ENCODE assay signal across 10 mouse cellular contexts in the genomic region with DNA sequence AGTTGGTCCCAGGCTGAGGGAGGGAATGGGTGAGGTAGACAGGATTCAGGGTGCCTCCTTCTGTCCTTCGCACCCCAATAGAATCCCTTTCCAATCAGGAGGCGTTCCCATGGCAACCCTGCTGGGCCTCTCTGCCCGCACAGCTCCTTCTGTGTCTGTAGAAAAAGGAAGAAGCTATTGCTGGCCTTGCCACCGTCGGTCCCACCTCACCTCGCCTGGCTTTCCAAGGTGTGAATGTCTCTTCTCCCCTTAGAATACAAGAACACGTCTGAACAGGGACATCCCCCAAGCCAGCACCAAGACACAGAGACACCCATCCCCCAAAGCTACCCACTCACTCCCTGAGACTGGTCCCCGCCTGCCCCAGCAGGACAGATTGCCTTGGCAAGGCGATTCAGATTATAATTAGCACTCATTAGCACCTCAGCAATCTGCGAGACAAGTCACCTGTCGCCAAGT. TPM values are rescaled to one million over a fixed set of nuclear protein-coding genes. Genes with fewer than 3 reads are reported as not detected.
A peak's percentile ranks its signal among the peaks of the same experiment; 100 is the strongest.
DNase-seq lines count a peak whose midpoint lies in the region; ATAC-seq lines count a peak whose summit lies in the region.
"Had no signal": no experiment of that assay in that cellular context is flagged by ENCODE, and none has a peak within 500 bp of the region (broad histone marks: within the 10 kb centered on the region; RNA-seq: fewer than 3 reads in every experiment).

No protein-coding gene starts in this region.

- no peaks in the 10 kb centered on the region for H3K27me3 ChIP-seq in forebrain, embryonic 15.5 days
- no peaks in the 10 kb centered on the region for H3K27me3 ChIP-seq in midbrain, embryonic 15.5 days (replicated peaks)
- H3K27me3 ChIP-seq in liver, embryonic 11.5 days (replicated peaks; ENCODE audit: control insufficient read depth, insufficient read depth, low read length) = peaks cover 19% of the 10 kb centered on the region

- peaks cover 67% of the 10 kb centered on the region for H3K4me1 ChIP-seq in forebrain, embryonic 15.5 days
- peaks cover 32% of the 10 kb centered on the region for H3K4me1 ChIP-seq in midbrain, embryonic 15.5 days
- no peaks in the 10 kb centered on the region for H3K4me1 ChIP-seq in liver, embryonic 11.5 days (replicated peaks; ENCODE audit: control insufficient read depth, insufficient read depth, low read length)

- H3K9ac ChIP-seq in forebrain, embryonic 15.5 days (replicated peaks) = no peak overlapping the region
- H3K9ac ChIP-seq in midbrain, embryonic 15.5 days = no peak overlapping the region
- no peak overlapping the region for H3K9ac ChIP-seq in liver, embryonic 11.5 days (ENCODE audit: low read depth, low read length)

- 3% methylated on average over 11 of the region's 11 CpGs for WGBS in forebrain, embryonic 15.5 days
- 7% methylated on average over 11 of the region's 11 CpGs for WGBS in midbrain, embryonic 15.5 days
- 10% methylated on average over 10 of the region's 11 CpGs for WGBS in liver, embryonic 11.5 days

- H3K9me3 ChIP-seq in forebrain, embryonic 15.5 days = no peaks in the 10 kb centered on the region
- no peaks in the 10 kb centered on the region for H3K9me3 ChIP-seq in midbrain, embryonic 15.5 days
- H3K9me3 ChIP-seq in liver, embryonic 11.5 days (ENCODE audit: control insufficient read depth, low read length) = no peaks in the 10 kb centered on the region

- peak overlapping the region; percentile 95 for H3K27ac ChIP-seq in forebrain, embryonic 15.5 days (replicated peaks)
- peak overlapping the region; percentile 60 for H3K27ac ChIP-seq in midbrain, embryonic 15.5 days
- no peak overlapping the region for H3K27ac ChIP-seq in liver, embryonic 11.5 days (ENCODE audit: low read depth, low read length)

- no peaks in the 10 kb centered on the region for H3K36me3 ChIP-seq in forebrain, embryonic 15.5 days
- H3K36me3 ChIP-seq in midbrain, embryonic 15.5 days (replicated peaks) = no peaks in the 10 kb centered on the region
- H3K36me3 ChIP-seq in liver, embryonic 11.5 days (ENCODE audit: control insufficient read depth, insufficient read depth, low read length) = no peaks in the 10 kb centered on the region

- H3K4me2 ChIP-seq in forebrain, embryonic 15.5 days (replicated peaks) = 0 out of 2 replicates have a peak overlapping the region, but pooled peaks have one; percentile 21
- 0 out of 2 replicates have a peak overlapping the region, but pooled peaks have one; percentile 9 for H3K4me2 ChIP-seq in midbrain, embryonic 15.5 days
- no peak overlapping the region for H3K4me2 ChIP-seq in liver, embryonic 11.5 days

- peak; percentile 90 for ATAC-seq in forebrain, embryonic 15.5 days (replicated peaks)
- ATAC-seq in midbrain, embryonic 15.5 days (replicated peaks) = peak; percentile 57
- ATAC-seq in erythroblast, adult 5-6 weeks (replicated peaks; ENCODE audit: low FRiP score, poor library complexity, severe bottlenecking) = no peak
- no peak for ATAC-seq in liver, embryonic 11.5 days (replicated peaks; ENCODE audit: low FRiP score)

- peak; percentile 18 for DNase-seq in cerebellum, adult 9-11 months
- peak; percentile 51 for DNase-seq in layer of hippocampus, adult 9-10 months (ENCODE audit: low spot score)
- DNase-seq in thymus, postnatal 0 days (ENCODE audit: low spot score) = no peak
- DNase-seq in thymus, adult 18-20 months = no peak
- DNase-seq in liver, embryonic 11.5 days (ENCODE audit: low spot score) = no peak

- H3K4me3 ChIP-seq in forebrain, embryonic 15.5 days = no peak overlapping the region
- H3K4me3 ChIP-seq in midbrain, embryonic 15.5 days = no peak overlapping the region
- no peak overlapping the region for H3K4me3 ChIP-seq in liver, embryonic 11.5 days (ENCODE audit: low read depth, low read length)

RNA-seq across cellular contexts. Expression of a gene that starts 8.8 kb away (rescaled TPM):
- polyA plus RNA-seq in forebrain, embryonic 15.5 days (2015; fragmentation: Nextera tagmentation; extraction: Ambion mirVana) = 0.14 TPM in 1 of 2 replicates, not detected in the other
- not detected in 2 replicates for polyA plus RNA-seq in midbrain, embryonic 15.5 days (2015; fragmentation: Nextera tagmentation; extraction: Ambion mirVana)
- polyA plus RNA-seq in thymus, postnatal 0 days (2015; fragmentation: Nextera tagmentation; extraction: Ambion mirVana) = not detected in 2 replicates
- not detected in 2 replicates for total RNA-seq in erythroblast, adult 5-6 weeks (2015; ENCODE audit: low replicate concordance)
- not detected in 2 replicates for total RNA-seq in erythroblast, adult 5-6 weeks (2017; ENCODE audit: low replicate concordance)
- polyA plus RNA-seq in liver, embryonic 11.5 days (2014; fragmentation: Nextera tagmentation; extraction: Ambion mirVana) = not detected in 2 replicates
- total RNA-seq: liver, adult 2 months had no signal
- polyA plus RNA-seq: heart, postnatal 0 days; liver, adult 2 months had no signal

Comparison
In these comparisons a context has a peak if more than half of its experiments do, and no peak if none do; other contexts are left out.
1. DNase-seq: peak in cerebellum, adult 9-11 months (single experiment) and layer of hippocampus, adult 9-10 months (single experiment); none in thymus, postnatal 0 days (single experiment), thymus, adult 18-20 months (0 of 2) and liver, embryonic 11.5 days (single experiment).
2. ATAC-seq: peak in forebrain, embryonic 15.5 days (single experiment) and midbrain, embryonic 15.5 days (single experiment); none in erythroblast, adult 5-6 weeks (single experiment) and liver, embryonic 11.5 days (single experiment).